Mouse (Mus musculus): Measurements from ENCODE around the gene Clstn3.
A peak's percentile ranks its signal among the peaks of the same experiment; 100 is the strongest.
"Not testable (repeated sequence)": the region's sequence is repeated elsewhere in the genome, so short reads cannot be mapped to it uniquely, and the experiment has no call there.

Clstn3 gene

GRCm38 (mm10) chr6:124464305-124465271 is at the start of gene Clstn3:
Clstn3 (minus strand) TSS chr6:124464794.
- peak; percentile 68 to 84 for DNase-seq (ENCODE audit: low spot score in 2 of 2)

GRCm38 (mm10) chr6:124512355-124512836 is 47.8 kb upstream of the Clstn3 start, which contains the start of gene C1ra:
C1ra (plus strand) TSS chr6:124512405.
- peak; percentile 37 to 63 for DNase-seq (ENCODE audit: low spot score in 2 of 2)

GRCm38 (mm10) chr6:124511936-124512335 is 47.3 kb upstream of the Clstn3 start:
- no peak for DNase-seq (ENCODE audit: low spot score in 2 of 2)

- DNase-seq (ENCODE audit: low spot score in 2 of 2), result not testable (repeated sequence)
Observed at GRCm38 (mm10) chr6:124509192-124509591, 44.6 kb upstream of the Clstn3 start.

GRCm38 (mm10) chr6:124508292-124508691 is 43.7 kb upstream of the Clstn3 start:
- DNase-seq (ENCODE audit: low spot score in 2 of 2), result no peak

DNA sequence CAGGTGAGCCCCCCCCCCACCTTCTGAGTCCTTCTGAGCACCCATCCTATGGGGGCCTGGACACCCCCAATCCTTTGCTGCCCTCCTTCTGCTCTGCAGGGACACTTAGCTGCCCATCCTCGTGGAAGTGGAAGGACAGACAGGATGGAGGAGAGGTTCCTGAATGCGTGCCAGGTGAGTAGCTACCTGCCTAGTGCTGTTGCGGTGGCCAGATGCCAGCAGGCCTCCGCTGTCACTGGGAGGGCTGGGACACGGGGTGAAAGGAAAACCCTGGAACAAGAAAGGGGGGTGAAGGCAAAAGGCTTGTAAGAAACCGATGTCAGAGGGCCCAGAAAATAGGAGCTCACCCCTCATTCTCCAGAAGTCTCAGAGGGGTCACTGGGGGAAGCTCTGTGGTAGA is 42.4 kb upstream of the Clstn3 start:
- no peak for DNase-seq (ENCODE audit: low spot score in 2 of 2)

DNA sequence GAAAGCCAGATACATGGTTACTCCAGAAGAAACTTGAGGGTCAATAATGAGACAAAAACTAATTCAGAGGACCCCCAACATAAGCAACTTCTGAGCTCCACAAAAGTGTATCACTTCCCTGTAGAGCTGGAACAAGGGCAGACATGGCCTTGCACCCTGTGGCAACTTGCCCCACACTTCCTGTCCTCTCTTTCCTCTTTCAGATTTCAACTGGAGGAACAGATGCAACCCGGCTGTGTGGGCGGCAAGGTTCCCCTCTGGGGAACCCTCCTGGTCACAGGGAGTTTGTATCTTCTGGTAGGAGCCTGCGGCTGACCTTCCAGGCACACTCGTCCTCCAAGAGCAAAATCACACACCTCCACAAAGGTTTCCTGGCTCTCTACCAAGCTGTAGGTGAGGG is 40.4 kb upstream of the Clstn3 start:
- DNase-seq (ENCODE audit: low spot score in 2 of 2), result peak in 1 of 2 experiments; percentile 47

- no peak for DNase-seq (ENCODE audit: low spot score in 2 of 2)
Observed at GRCm38 (mm10) chr6:124502021-124502420, 37.4 kb upstream of the Clstn3 start.

- no peak for DNase-seq (ENCODE audit: low spot score in 2 of 2)
Observed at GRCm38 (mm10) chr6:124501473-124501872, 36.9 kb upstream of the Clstn3 start.

DNA sequence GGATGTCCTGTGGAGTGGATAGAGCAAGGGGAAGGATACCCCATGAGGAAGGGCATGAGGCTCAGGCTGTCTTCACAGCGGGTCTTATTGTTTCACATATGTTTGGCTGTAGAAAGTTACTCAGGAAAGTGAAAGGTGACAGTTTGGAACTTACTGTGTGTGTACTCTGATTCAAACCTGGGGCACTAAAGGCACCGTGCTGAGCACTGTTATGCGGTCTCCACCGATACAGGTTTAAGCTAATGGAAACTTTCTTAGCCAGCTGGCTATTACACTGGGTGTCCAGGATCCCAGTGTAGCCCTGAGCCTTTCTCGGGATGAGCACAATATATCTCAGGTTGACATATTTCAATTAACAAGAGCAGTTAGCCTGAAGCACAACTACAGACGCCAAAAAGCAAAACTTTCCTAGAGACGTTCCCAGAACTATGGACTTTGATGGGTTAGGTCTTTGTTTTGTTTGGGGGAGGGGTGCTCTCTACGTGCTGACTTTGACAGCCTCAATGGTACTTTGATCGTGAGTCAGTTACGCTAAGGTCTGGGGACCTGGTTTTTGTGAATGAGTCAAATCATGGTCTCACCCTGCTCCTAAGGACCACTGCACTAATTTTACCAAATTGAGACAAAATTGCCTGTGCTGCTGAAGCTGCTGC is 35.4 kb upstream of the Clstn3 start:
- DNase-seq (ENCODE audit: low spot score in 2 of 2), result no peak

- DNase-seq (ENCODE audit: low spot score in 2 of 2), result no peak
Observed at GRCm38 (mm10) chr6:124496054-124496453, 31.5 kb upstream of the Clstn3 start.

GRCm38 (mm10) chr6:124493886-124494285 is 29.3 kb upstream of the Clstn3 start:
- DNase-seq (ENCODE audit: low spot score in 2 of 2), result no peak

DNA sequence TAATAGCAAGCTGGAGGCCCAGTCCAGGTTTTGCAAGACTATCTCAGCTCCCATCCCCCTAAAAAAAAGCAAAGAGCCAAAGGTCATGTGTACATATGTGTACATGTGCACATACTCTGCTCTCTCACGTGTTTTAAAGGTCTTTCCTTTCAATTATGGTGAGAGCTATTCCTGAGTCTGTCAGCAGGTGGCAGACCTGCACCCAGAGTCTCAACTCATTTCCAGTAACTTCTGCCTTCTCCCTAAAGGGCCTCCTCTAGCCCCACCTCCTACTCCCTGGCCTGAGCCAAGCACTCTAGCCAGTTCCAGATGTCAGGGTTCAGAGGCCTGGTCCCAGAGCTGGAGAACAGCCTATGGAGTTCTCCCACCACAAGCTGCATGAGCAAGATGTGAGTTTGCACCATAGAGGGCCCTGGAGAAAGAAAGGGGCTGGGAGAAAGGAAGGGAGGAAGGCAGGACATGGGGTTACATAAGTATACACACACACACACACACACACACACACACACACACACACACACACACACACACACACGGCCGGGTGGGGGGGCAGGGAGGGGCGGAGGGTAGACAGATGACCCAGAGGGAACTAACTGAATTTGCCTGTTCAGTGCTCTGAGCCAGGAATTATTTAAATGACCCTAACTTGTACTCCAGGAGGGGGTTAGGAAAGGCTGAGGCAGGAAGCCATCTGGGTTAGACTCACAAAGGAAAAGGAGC is 28.4 kb upstream of the Clstn3 start, which contains the start of gene C1rl:
TSS of gene C1rl (plus strand) at position 272 of the 720 bp plus-strand sequence.
- DNase-seq (ENCODE audit: low spot score in 2 of 2), result peak; percentile 53 to 77

DNA sequence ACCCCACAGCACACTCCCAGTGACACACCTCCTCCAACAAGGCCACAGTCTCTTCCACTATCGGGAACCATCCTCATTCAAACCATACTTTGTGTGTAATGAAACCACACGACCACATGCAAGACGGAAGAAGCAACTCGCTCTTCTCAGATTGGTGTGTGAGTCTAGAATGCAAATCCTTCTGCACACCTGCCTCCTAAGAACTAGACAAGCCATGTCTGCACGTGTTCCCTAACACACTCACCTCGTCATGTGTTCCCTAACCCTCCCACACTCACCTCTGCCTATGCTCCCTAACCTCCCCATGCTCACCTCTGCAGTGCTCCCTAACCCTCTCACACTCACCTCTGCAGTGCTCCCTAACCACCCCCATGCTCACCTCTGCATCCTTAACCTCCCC is 26.8 kb upstream of the Clstn3 start:
- DNase-seq (ENCODE audit: low spot score in 2 of 2), result no peak

DNA sequence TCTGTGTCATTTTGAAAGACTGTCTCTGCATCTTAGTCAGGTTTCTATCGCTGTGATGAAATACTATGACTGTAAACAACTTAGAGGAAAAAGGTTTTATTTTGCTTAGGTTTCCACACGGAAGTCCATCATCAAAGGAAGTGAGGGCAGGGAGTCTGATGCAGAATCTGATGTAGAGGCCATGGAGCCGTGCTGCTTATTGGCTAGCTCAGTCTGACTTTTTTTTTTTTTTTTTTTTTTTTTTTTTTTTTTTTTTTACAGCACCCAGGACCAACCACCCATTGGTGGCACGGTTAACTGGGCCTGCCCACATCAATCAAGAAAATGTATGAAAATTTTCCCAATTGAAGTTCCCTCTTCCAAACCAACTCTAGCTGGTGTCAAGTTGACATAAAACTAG is 24.4 kb upstream of the Clstn3 start:
- no peak for DNase-seq (ENCODE audit: low spot score in 2 of 2)

DNA sequence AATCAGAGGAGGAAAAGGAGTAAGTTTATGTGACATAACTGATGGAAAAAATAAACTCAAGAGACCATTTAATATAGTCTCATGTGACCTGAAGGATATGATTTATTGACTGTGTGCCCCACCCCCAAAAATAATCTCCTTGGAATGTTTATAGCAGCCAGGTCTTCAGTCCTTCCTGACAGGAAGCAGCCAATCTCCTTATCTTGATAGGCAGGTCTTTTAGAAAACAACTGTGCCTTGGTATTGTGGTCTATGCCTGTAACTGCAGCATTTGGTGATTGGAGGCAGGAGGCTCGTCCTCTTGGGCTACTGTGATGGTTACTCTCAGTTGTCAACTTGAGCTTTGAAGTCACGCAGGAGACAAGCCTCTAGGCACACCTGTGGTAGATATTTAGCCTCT is 22.9 kb upstream of the Clstn3 start:
- DNase-seq (ENCODE audit: low spot score in 2 of 2), result no peak

GRCm38 (mm10) chr6:124485414-124486144 is 21.0 kb upstream of the Clstn3 start:
- DNase-seq (ENCODE audit: low spot score in 2 of 2), result no peak

- no peak for DNase-seq (ENCODE audit: low spot score in 2 of 2)
Observed at GRCm38 (mm10) chr6:124484851-124485250, 20.3 kb upstream of the Clstn3 start.

- not testable (repeated sequence) for DNase-seq (ENCODE audit: low spot score in 2 of 2)
Observed at GRCm38 (mm10) chr6:124483831-124484230, 19.2 kb upstream of the Clstn3 start.

DNA sequence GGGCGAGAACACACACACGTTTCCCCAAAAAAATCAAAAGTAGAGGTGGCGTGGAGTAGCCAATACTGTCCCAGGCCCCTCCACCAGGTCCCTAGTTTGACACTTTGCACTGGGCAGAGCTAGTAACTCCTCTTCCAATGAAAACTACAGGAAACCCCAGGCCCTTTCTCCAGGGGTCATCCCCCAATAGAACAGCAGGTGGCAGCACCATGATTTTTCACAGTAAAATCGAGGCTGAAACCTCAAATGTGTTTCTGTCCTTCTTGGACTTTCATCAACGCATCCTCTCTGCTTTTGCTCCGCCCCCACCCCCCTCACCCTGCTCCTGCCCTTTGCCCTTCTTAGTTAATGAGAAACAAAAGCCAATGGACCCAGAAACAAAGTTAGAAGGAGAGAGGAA is 17.0 kb upstream of the Clstn3 start:
- peak in 1 of 2 experiments; percentile 65 for DNase-seq (ENCODE audit: low spot score in 2 of 2)

- no peak for DNase-seq (ENCODE audit: low spot score in 2 of 2)
Observed at GRCm38 (mm10) chr6:124480295-124480694, 15.7 kb upstream of the Clstn3 start.
